Mouse (Mus musculus): ENCODE measurements around the gene Myo1e.

GRCm38 (mm10) chr9:70283151-70283550 lies 76.0 kb downstream of the Myo1e start:
- peak; percentile 24 to 42; a peak in 2 of 4 replicates for TF ChIP-seq CTCF (conservative IDR thresholded peaks at IDR 0.05 in 1 of 2, IDR thresholded peaks at IDR 0.05 in 1 of 2; ENCODE audit: low read depth in 2 of 2, low read length in 2 of 2)
- TF ChIP-seq MAX (IDR thresholded peaks at IDR 0.05; ENCODE audit: low read length) = no peak
- TF ChIP-seq EP300 (IDR thresholded peaks at IDR 0.05; ENCODE audit: low read length) = no peak
- no peak for TF ChIP-seq POLR2A (IDR thresholded peaks at IDR 0.05; ENCODE audit: low read depth, low read length)
- TF ChIP-seq ZNF384 (IDR thresholded peaks at IDR 0.05; ENCODE audit: low read depth, low read length) = no peak
